Mouse (Mus musculus) kidney, embryonic 14.5 days (tissue): ENCODE measurements at regions not wholly inside any gene's neighbourhood (a gene's known extent, or its start where the extent isn't known, plus 50 kb on each side); places are given as distances from the start of the nearest gene placed in this dataset.

Experiments
- ATAC-seq: fragments of 200-750 bp; cut with Nextera tagmentation; 2 replicates; pipeline ENCODE4 v1.8.0; 2017; ENCODE audit warnings: moderate number of reproducible peaks, mild to moderate bottlenecking, moderate TSS enrichment, moderate library complexity; ENCODE audit not compliant: low FRiP score, low TSS enrichment
- H3K27ac ChIP-seq: fragments of 300-500 bp; sonication (generic); 2 replicates; pipeline ENCODE4 v1.5.1; 2014; ENCODE audit warnings: low read depth, mild to moderate bottlenecking, low read length, moderate library complexity, mixed read lengths
- H3K27me3 ChIP-seq: fragments of 300-500 bp; sonication (generic); 2 replicates; pipeline ENCODE4 v1.6.1; 2014; ENCODE audit warnings: mild to moderate bottlenecking, low read length; ENCODE audit not compliant: control insufficient read depth, insufficient read depth
- H3K36me3 ChIP-seq: fragments of 300-500 bp; sonication (generic); 2 replicates; pipeline ENCODE4 v1.6.1; 2014; ENCODE audit warnings: low read length, mixed read lengths; ENCODE audit not compliant: control insufficient read depth, insufficient read depth
- H3K4me1 ChIP-seq: fragments of 300-500 bp; sonication (generic); 2 replicates; pipeline ENCODE4 v1.6.1; 2014; ENCODE audit warnings: low read length, mixed read lengths; ENCODE audit not compliant: control insufficient read depth, insufficient read depth
- H3K4me2 ChIP-seq: fragments of 300-500 bp; sonication (generic); replicated peaks from 2 replicates; pipeline ENCODE4 v1.6.1; 2014; ENCODE audit warnings: low read depth, mild to moderate bottlenecking, low read length
- H3K4me3 ChIP-seq: fragments of 300-500 bp; sonication (generic); 2 replicates; pipeline ENCODE4 v1.5.1; 2014; ENCODE audit warnings: mild to moderate bottlenecking, low read length
- H3K9ac ChIP-seq: fragments of 300-500 bp; sonication (generic); 2 replicates; pipeline ENCODE4 v1.6.1; 2014; ENCODE audit warnings: low read depth, mild to moderate bottlenecking, low read length, moderate library complexity
- H3K9me3 ChIP-seq: fragments of 300-500 bp; sonication (generic); 2 replicates; pipeline ENCODE4 v1.6.1; 2016; ENCODE audit warnings: low read length; ENCODE audit not compliant: control insufficient read depth
- WGBS: fragments of 180-500 bp; shearing (Covaris S2); extraction: QIAGEN DNeasy Blood & Tissue Kit; methylation state at CpG from one replicate; pipeline ENCODE4 v1.1.7; 2014; 5-methylcytosine and 5-hydroxymethylcytosine counted together

GRCm38 (mm10) chr5:51922973-51923372 lies 267.3 kb downstream of the Dhx15 start:
- ATAC-seq: no peak
- 64% methylated on average over 5 of the region's 5 CpGs for WGBS
- Histone ChIP-seq H3K27me3 (no peaks in the 10 kb centered on the region), H3K27ac (no peak overlapping the region), H3K36me3 (no peaks in the 10 kb centered on the region), H3K9ac (no peak overlapping the region), H3K9me3 (no peaks in the 10 kb centered on the region), H3K4me3 (no peak overlapping the region), H3K4me1 (no peaks in the 10 kb centered on the region), H3K4me2 (no peak overlapping the region)

DNA sequence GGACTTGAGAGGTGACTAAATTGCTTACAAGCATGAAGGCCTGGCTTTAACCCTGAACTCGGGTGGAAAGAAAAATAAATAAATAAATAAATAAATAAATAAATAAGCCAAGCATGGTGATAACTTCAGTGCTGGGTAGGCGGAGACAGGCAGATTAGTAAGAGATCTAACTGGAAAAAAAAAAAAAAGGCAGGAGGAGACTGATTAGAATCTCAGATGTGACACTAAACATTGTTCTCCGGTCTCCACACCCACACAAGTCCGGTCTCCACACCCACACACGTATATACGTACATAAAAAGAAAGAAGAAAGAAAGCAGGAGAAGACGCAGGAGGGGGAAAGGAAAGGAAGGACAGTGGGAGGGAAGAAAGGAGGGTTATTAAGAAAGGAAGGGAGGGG lies 267.8 kb downstream of the Dhx15 start:
- WGBS: 60% methylated on average over 7 of the region's 7 CpGs
- Histone ChIP-seq H3K9ac (no peak overlapping the region), H3K4me3 (no peak overlapping the region), H3K4me2 (no peak overlapping the region), H3K27me3 (no peaks in the 10 kb centered on the region), H3K27ac (no peak overlapping the region), H3K4me1 (no peaks in the 10 kb centered on the region), H3K36me3 (no peaks in the 10 kb centered on the region), H3K9me3 (no peaks in the 10 kb centered on the region)
- ATAC-seq: no peak

GRCm38 (mm10) chr5:51917812-51918448 lies 272.4 kb downstream of the Dhx15 start:
- no peaks in the 10 kb centered on the region for H3K9me3 ChIP-seq
- 45% methylated on average over 4 of the region's 4 CpGs for WGBS
- ATAC-seq: no peak
- H3K27me3 ChIP-seq: no peaks in the 10 kb centered on the region
- no peak overlapping the region for H3K27ac ChIP-seq
- no peak overlapping the region for H3K9ac ChIP-seq
- H3K4me2 ChIP-seq: no peak overlapping the region
- H3K36me3 ChIP-seq: no peaks in the 10 kb centered on the region
- no peaks in the 10 kb centered on the region for H3K4me1 ChIP-seq
- H3K4me3 ChIP-seq: no peak overlapping the region

DNA sequence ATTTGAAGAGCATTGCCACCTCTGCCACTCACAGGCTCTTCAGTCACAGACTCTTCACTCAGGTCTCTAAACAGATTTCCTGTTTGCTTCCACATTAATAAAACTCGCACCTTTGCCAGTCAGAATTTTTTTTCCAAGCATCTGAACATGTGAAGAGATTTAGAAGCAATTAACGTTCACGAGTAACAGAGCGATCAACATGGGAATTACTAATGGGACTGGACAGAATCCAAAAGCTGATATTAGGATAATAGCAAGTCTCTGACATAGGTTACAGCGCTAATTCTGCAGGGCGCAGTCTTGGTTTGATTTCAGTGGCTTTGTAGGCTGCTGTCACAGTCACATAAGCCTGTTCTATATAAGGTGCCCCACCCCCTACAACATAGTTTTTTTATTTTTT lies 275.6 kb downstream of the Dhx15 start:
- Histone ChIP-seq H3K27me3 (no peaks in the 10 kb centered on the region), H3K9me3 (no peaks in the 10 kb centered on the region), H3K4me1 (no peaks in the 10 kb centered on the region), H3K4me2 (no peak overlapping the region), H3K4me3 (no peak overlapping the region), H3K9ac (no peak overlapping the region), H3K27ac (no peak overlapping the region), H3K36me3 (no peaks in the 10 kb centered on the region)
- WGBS: 86% methylated on average over 6 of the region's 6 CpGs
- ATAC-seq: no peak

- ATAC-seq: no peak
- no peak overlapping the region for H3K27ac ChIP-seq
- WGBS: 77% methylated on average over 8 of the region's 8 CpGs
- no peak overlapping the region for H3K9ac ChIP-seq
- H3K4me3 ChIP-seq: no peak overlapping the region
- no peaks in the 10 kb centered on the region; the same call in 1 of the 2 replicates for H3K27me3 ChIP-seq
- no peak overlapping the region for H3K4me2 ChIP-seq
- H3K4me1 ChIP-seq: no peaks in the 10 kb centered on the region
- no peaks in the 10 kb centered on the region for H3K9me3 ChIP-seq
- no peaks in the 10 kb centered on the region for H3K36me3 ChIP-seq
These were observed 281.5 kb downstream of the Dhx15 start for GRCm38 (mm10) chr5:51908861-51909260.

GRCm38 (mm10) chr5:51906315-51907109 lies 283.8 kb downstream of the Dhx15 start:
- Histone ChIP-seq H3K27ac (no peak overlapping the region), H3K36me3 (no peaks in the 10 kb centered on the region), H3K27me3 (peaks cover 3% of the 10 kb centered on the region), H3K4me3 (no peak overlapping the region), H3K9me3 (no peaks in the 10 kb centered on the region), H3K4me2 (no peak overlapping the region), H3K9ac (no peak overlapping the region), H3K4me1 (no peaks in the 10 kb centered on the region)
- peak; percentile 79 for ATAC-seq
- 23% methylated on average over 9 of the region's 9 CpGs for WGBS

DNA sequence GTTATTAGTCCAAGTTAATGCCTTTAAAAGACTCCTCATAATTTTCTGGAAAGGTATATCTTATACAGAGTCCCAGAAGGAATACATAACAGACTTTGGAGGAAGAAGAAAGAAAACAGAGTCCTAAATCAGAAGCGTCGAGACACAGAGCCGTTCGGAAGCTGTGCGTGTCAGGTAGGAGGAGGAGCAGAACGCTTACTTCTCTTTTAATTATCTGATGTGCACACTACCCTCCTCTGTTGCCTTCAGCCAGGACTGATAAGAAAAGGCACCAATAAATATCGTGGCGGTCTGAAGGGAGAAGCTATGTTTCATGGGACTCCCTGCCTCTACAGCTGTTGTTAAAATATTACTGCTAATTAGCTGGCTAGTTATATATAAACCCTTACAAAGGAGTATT lies 296.2 kb downstream of the Dhx15 start:
- Histone ChIP-seq H3K9me3 (no peaks in the 10 kb centered on the region), H3K27ac (no peak overlapping the region), H3K4me1 (no peaks in the 10 kb centered on the region), H3K9ac (no peak overlapping the region), H3K36me3 (no peaks in the 10 kb centered on the region), H3K4me3 (no peak overlapping the region), H3K4me2 (no peak overlapping the region), H3K27me3 (no peaks in the 10 kb centered on the region)
- no peak for ATAC-seq
- 39% methylated on average over 8 of the region's 8 CpGs for WGBS

DNA sequence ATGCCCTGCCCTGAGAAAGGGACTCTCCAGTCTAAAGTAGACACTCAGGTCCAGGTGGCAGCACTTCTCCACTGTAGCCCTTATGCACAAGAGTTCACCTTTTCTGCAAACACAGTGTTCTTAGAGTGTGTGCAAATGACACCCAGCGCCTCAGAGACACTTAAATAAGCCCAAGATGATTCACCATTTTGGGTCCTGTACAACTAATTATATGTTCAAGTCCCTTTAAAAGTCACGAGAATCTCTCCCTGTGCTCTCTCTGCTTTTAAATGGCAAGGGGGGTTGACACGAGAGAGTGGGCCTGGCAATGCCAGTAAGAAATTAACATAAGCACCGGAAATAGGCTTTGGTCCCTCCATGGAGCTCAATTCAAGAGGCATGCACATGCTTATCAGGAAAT lies 299.0 kb downstream of the Dhx15 start:
- Histone ChIP-seq H3K36me3 (no peaks in the 10 kb centered on the region), H3K4me3 (no peak overlapping the region), H3K27ac (no peak overlapping the region), H3K9ac (no peak overlapping the region), H3K4me2 (no peak overlapping the region), H3K27me3 (no peaks in the 10 kb centered on the region), H3K9me3 (no peaks in the 10 kb centered on the region), H3K4me1 (no peaks in the 10 kb centered on the region)
- 89% methylated on average over 4 of the region's 4 CpGs for WGBS
- no peak for ATAC-seq

- H3K27ac ChIP-seq: no peak overlapping the region
- no peak for ATAC-seq
- H3K9ac ChIP-seq: no peak overlapping the region
- no peaks in the 10 kb centered on the region for H3K9me3 ChIP-seq
- H3K36me3 ChIP-seq: no peaks in the 10 kb centered on the region
- WGBS: 40% methylated on average over 7 of the region's 7 CpGs
- no peak overlapping the region for H3K4me2 ChIP-seq
- no peaks in the 10 kb centered on the region for H3K4me1 ChIP-seq
- no peak overlapping the region for H3K4me3 ChIP-seq
- H3K27me3 ChIP-seq: no peaks in the 10 kb centered on the region
These were observed 301.9 kb downstream of the Dhx15 start for GRCm38 (mm10) chr5:51888404-51888803.
